In the genomic region with DNA sequence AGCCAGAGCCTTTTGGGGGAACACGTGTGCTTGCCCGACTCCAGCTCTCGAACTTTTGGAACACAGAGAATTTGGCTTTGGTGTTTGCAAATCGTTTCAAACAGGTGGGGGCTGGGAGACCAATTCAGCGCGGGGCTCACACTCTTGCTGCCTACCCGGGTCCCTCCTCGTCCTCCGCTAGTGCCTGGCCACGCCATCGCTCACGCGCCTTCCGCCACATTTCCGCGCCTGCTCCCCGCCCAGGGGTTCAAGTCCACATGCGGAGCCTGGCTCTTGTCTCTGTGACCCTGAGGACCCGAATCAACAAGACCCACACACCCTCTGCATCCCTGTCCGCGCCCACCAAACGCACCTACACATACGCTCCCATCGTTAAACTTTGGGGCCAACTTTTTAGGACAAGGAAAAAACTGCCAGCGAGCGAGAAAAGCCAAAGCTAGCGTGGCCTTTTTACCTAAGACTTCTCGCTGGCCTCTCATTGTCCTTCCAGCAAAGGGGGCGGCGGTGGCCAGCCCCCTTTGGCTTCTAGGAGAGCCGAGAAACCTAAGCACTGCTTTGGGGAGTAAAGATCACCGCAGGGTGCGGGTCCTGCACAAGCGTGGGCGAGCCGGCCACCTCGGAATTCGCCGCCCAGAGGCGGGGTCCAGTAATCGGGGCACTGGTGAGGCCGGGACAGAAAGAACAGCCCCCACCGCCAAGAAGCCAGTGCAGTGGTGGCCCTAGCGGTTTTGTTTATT, we compare ENCODE assay signal across 8 mouse cellular contexts. TPM values are rescaled to one million over a fixed set of nuclear protein-coding genes. Genes with fewer than 3 reads are reported as not detected.
A peak's percentile ranks its signal among the peaks of the same experiment; 100 is the strongest.
DNase-seq lines count a peak whose midpoint lies in the region; ATAC-seq and TF ChIP-seq lines count a peak whose summit lies in the region.

No protein-coding gene starts in this region.

- under 1% methylated on average over 44 of the region's 44 CpGs for WGBS in kidney, postnatal 0 days

- H3K4me1 ChIP-seq in kidney, postnatal 0 days (replicated peaks; ENCODE audit: insufficient read depth, low read length), result peaks cover 9% of the 10 kb centered on the region; the same call in 1 of the 2 replicates

- no peak for TF ChIP-seq CTCF in kidney, postnatal 0 days (IDR thresholded peaks at IDR 0.05; ENCODE audit: low read depth)

- peak overlapping the region; percentile 62 for H3K9ac ChIP-seq in kidney, postnatal 0 days (ENCODE audit: low read depth, low read length)

- H3K4me2 ChIP-seq in kidney, postnatal 0 days (ENCODE audit: low read length), result peak overlapping the region; percentile 97

- peak overlapping the region; percentile 81 for H3K4me3 ChIP-seq in kidney, postnatal 0 days (replicated peaks; ENCODE audit: low read depth, low read length)

- H3K27me3 ChIP-seq in kidney, postnatal 0 days (ENCODE audit: insufficient read depth, low read length), result no peaks in the 10 kb centered on the region

- H3K36me3 ChIP-seq in kidney, postnatal 0 days (ENCODE audit: insufficient read depth, low read length), result no peaks in the 10 kb centered on the region

- no peaks in the 10 kb centered on the region for H3K9me3 ChIP-seq in kidney, postnatal 0 days (replicated peaks; ENCODE audit: low read length)

- peak overlapping the region; percentile 78 for H3K27ac ChIP-seq in kidney, postnatal 0 days

- ATAC-seq in granulocyte monocyte progenitor cell, adult 5-6 weeks (replicated peaks; ENCODE audit: poor library complexity, severe bottlenecking), result peak; percentile 34
- ATAC-seq in kidney, postnatal 0 days (replicated peaks; ENCODE audit: low FRiP score, low read depth), result peak; percentile 31
- ATAC-seq in megakaryocyte progenitor cell, adult 5-6 weeks (replicated peaks; ENCODE audit: poor library complexity), result peak; percentile 41

- DNase-seq in urinary bladder, adult 2 months (ENCODE audit: low spot score), result peak; percentile 44
- DNase-seq in urinary bladder, postnatal 14 days (ENCODE audit: low spot score), result no peak
- DNase-seq in cerebellum, adult 9-11 months, result peak; percentile 54
- peak; percentile 37 for DNase-seq in kidney, postnatal 0 days (ENCODE audit: low spot score)
- peak; percentile 33 for DNase-seq in testis, postnatal 14 days (ENCODE audit: low spot score)
- DNase-seq in layer of hippocampus, adult 8-10 months (ENCODE audit: low spot score in 2 of 2), result no peak

RNA-seq across cellular contexts. Expression of gene Magi1, which starts 0.5 kb away (rescaled TPM):
- polyA plus RNA-seq in urinary bladder, adult 2 months (2012; rRNA removed), result 9.6 and 14.1 TPM in 2 replicates
- not detected in 2 replicates for total RNA-seq in granulocyte monocyte progenitor cell, adult 5-6 weeks (2014; fragmentation: Nextera tagmentation)
- 0.09 and 0.10 TPM in 2 replicates for total RNA-seq in granulocyte monocyte progenitor cell, adult 5-6 weeks (2017)
- polyA plus RNA-seq in kidney, postnatal 0 days (2015; fragmentation: Nextera tagmentation; extraction: Ambion mirVana), result 6.2 TPM in 2 replicates
- total RNA-seq in megakaryocyte progenitor cell, adult 5-6 weeks (2015), result 0.07 and 0.15 TPM in 2 replicates
- total RNA-seq in megakaryocyte progenitor cell, adult 5-6 weeks (2017), result 0.21 and 3.3 TPM in 2 replicates
- total RNA-seq in layer of hippocampus, adult 8-10 months (2022), result 10 to 100 TPM; 48.5 to 57.3 (median 49.5) TPM

Comparison
In these comparisons a context has a peak if more than half of its experiments do, and no peak if none do; other contexts are left out.
1. DNase-seq: peak in urinary bladder, adult 2 months (single experiment), cerebellum, adult 9-11 months (single experiment), kidney, postnatal 0 days (single experiment) and testis, postnatal 14 days (single experiment); none in urinary bladder, postnatal 14 days (single experiment) and layer of hippocampus, adult 8-10 months (0 of 2).
2. RNA of gene Magi1, which starts 0.5 kb away (total RNA-seq): 48.5 to 57.3 TPM in layer of hippocampus, adult 8-10 months; 0.07 to 3.3 TPM in megakaryocyte progenitor cell, adult 5-6 weeks and 0.09 to 0.10 TPM in granulocyte monocyte progenitor cell, adult 5-6 weeks; every median in the first group is over 10 times any median in the second.
3. Peak in every context shown above with its lines, with median percentiles within 50 percentile points of each other: ATAC-seq.